7 mouse cellular contexts compared by ENCODE assay signal in genomic region chr4:40774279-40775259, GRCm38 (mm10). TPM values are rescaled to one million over a fixed set of nuclear protein-coding genes. Genes with fewer than 3 reads are reported as not detected.
A peak's percentile ranks its signal among the peaks of the same experiment; 100 is the strongest.
DNase-seq lines count a peak whose midpoint lies in the region; ATAC-seq lines count a peak whose summit lies in the region.

No protein-coding gene starts in this region.

- peak; percentile 66 for ATAC-seq in hindbrain, embryonic 16.5 days

- peak overlapping the region; percentile 49 for H3K4me2 ChIP-seq in hindbrain, embryonic 16.5 days (ENCODE audit: low read length)

- no peaks in the 10 kb centered on the region for H3K9me3 ChIP-seq in hindbrain, embryonic 16.5 days (ENCODE audit: control insufficient read depth, low read length)

- 0 out of 2 replicates have a peak, but pooled peaks cover 3% of the 10 kb centered on the region for H3K27me3 ChIP-seq in hindbrain, embryonic 16.5 days (replicated peaks; ENCODE audit: control insufficient read depth, insufficient read depth, low read length)

- H3K9ac ChIP-seq in hindbrain, embryonic 16.5 days (ENCODE audit: low read depth, low read length), result no peak overlapping the region; the same call in 1 of the 2 replicates

- no peak overlapping the region for H3K27ac ChIP-seq in hindbrain, embryonic 16.5 days (ENCODE audit: low read depth, low read length)

- H3K36me3 ChIP-seq in hindbrain, embryonic 16.5 days (ENCODE audit: control insufficient read depth, insufficient read depth, low read length), result no peaks in the 10 kb centered on the region

- peak; percentile 61 for DNase-seq in WW6 (ENCODE audit: low read depth, low spot score)
- DNase-seq in cerebellum, postnatal 14 days, result peak; percentile 81 to 90
- DNase-seq in gastrocnemius, adult 18-20 months (ENCODE audit: low spot score), result peak; percentile 85
- peak; percentile 48 to 62 for DNase-seq in left cerebral cortex, postnatal 25 days (ENCODE audit: low spot score in 2 of 2)
- DNase-seq in mesoderm, embryonic 11.5 days (ENCODE audit: low read depth, low spot score), result peak; percentile 90
- DNase-seq in skeletal muscle tissue, adult 2 months (ENCODE audit: low read depth, low spot score), result peak; percentile 74

- 25% methylated on average over 12 of the region's 12 CpGs for WGBS in hindbrain, embryonic 16.5 days

- intact Hi-C loops in left cerebral cortex, postnatal 25 days (cut with DNase I), result loop anchor here (1.0 to 5.0 kb wide), 2 partner anchors 78 to 132 kb away; partner anchors contain the start of gene B4galt1

- peak overlapping the region; percentile 12; the same call in 1 of the 2 replicates for H3K4me3 ChIP-seq in hindbrain, embryonic 16.5 days (ENCODE audit: low read length)

- H3K4me1 ChIP-seq in hindbrain, embryonic 16.5 days (ENCODE audit: control insufficient read depth, insufficient read depth, low read depth, low read length), result peaks cover 4% of the 10 kb centered on the region; the same call in 1 of the 2 replicates

RNA-seq across cellular contexts. Expression of gene Smu1, which starts 16.8 kb away (rescaled TPM):
- 10 to 100 TPM; 29.4 to 29.7 TPM for total RNA-seq in gastrocnemius, adult 18-20 months (2021)
- polyA plus RNA-seq in hindbrain, embryonic 16.5 days (2015; fragmentation: Nextera tagmentation; extraction: Ambion mirVana), result 119 and 120 TPM in 2 replicates
- 10 to 100 TPM; 47.0 to 53.2 TPM for total RNA-seq in left cerebral cortex, postnatal 25 days (2021)

RNA-seq across cellular contexts. Expression of gene Dnaja1, which starts 52.6 kb away (rescaled TPM):
- 10 to 100 TPM; 39.6 to 66.8 TPM for total RNA-seq in gastrocnemius, adult 18-20 months (2021)
- polyA plus RNA-seq in hindbrain, embryonic 16.5 days (2015; fragmentation: Nextera tagmentation; extraction: Ambion mirVana), result 625 and 673 TPM in 2 replicates
- total RNA-seq in left cerebral cortex, postnatal 25 days (2021), result 100 to 1,000 TPM; 316 to 320 TPM

Comparison
In these comparisons a context has a peak if more than half of its experiments do, and no peak if none do; other contexts are left out.
1. RNA of gene Dnaja1, which starts 52.6 kb away (total RNA-seq): 316 to 320 TPM in left cerebral cortex, postnatal 25 days; 39.6 to 66.8 TPM in gastrocnemius, adult 18-20 months; every median in the first group is over 4 times any median in the second.
2. Peak in every context shown above with its lines, with median percentiles within 50 percentile points of each other: DNase-seq.